ENCODE assay signal across 11 mouse cellular contexts in the genomic region with DNA sequence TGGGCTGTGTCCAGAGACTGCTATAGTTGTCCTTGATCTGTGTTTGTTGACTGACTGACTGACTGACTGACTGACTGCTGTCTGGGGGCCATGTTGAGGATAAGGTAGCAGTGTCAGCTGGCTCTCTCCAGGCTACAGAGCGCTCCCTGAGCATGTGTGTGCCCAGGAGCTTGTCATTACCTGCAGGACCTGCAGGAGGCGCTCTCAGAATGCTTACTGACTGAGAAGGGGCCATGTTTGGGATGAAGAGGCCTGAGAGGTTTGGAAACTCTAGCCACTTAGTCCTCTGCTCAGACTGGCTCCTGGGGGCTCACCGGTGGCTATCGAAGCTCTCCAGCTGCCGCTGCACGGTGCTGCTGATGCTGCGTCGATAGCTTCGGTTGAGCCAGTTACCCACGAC. TPM values are rescaled to one million over a fixed set of nuclear protein-coding genes. Genes with fewer than 3 reads are reported as not detected.
DNase-seq lines count a peak whose midpoint lies in the region; ATAC-seq lines count a peak whose summit lies in the region.
"Had no signal": no experiment of that assay in that cellular context is flagged by ENCODE, and none has a peak within 500 bp of the region (broad histone marks: within the 10 kb centered on the region; RNA-seq: fewer than 3 reads in every experiment).

No protein-coding gene starts in this region.

- 0 out of 2 replicates have a peak overlapping the region, but pooled peaks have one; percentile 48 for H3K27ac ChIP-seq in heart, embryonic 10.5 days
- no peak overlapping the region for H3K27ac ChIP-seq in heart, embryonic 11.5 days (ENCODE audit: low read depth, low read length)
- no peak overlapping the region for H3K27ac ChIP-seq in liver, embryonic 16.5 days (ENCODE audit: low read length)
- H3K27ac ChIP-seq in midbrain, embryonic 16.5 days (ENCODE audit: low read length): no peak overlapping the region
- H3K27ac ChIP-seq: forebrain, embryonic 10.5 days had no signal

- DNase-seq in heart, embryonic 10.5 days (ENCODE audit: low spot score): no peak
- DNase-seq in urinary bladder, postnatal 14 days (ENCODE audit: low spot score): peak; percentile 25
- DNase-seq in urinary bladder, postnatal 4 days (ENCODE audit: low spot score in 2 of 2): no peak
- no peak for DNase-seq in left cerebral cortex, postnatal 25 days (ENCODE audit: low spot score in 2 of 2)
- no peak for DNase-seq in right cerebral cortex, adult 2 months (ENCODE audit: low spot score in 2 of 2)
- DNase-seq: kidney, adult 9 months; thymus, adult 2 months had no signal

- H3K4me3 ChIP-seq in heart, embryonic 10.5 days: no peak overlapping the region
- H3K4me3 ChIP-seq in heart, embryonic 11.5 days (ENCODE audit: low read depth, low read length): no peak overlapping the region
- no peak overlapping the region for H3K4me3 ChIP-seq in liver, embryonic 16.5 days (ENCODE audit: low read depth, low read length)
- no peak overlapping the region for H3K4me3 ChIP-seq in midbrain, embryonic 16.5 days (ENCODE audit: low read depth, low read length)
- H3K4me3 ChIP-seq: forebrain, embryonic 10.5 days had no signal

- H3K36me3 ChIP-seq in heart, embryonic 10.5 days: peaks cover 92% of the 10 kb centered on the region
- H3K36me3 ChIP-seq in heart, embryonic 11.5 days (ENCODE audit: control insufficient read depth, insufficient read depth, low read length): peaks cover 13% of the 10 kb centered on the region
- H3K36me3 ChIP-seq in liver, embryonic 16.5 days (ENCODE audit: control insufficient read depth, insufficient read depth): peaks cover 46% of the 10 kb centered on the region
- H3K36me3 ChIP-seq in midbrain, embryonic 16.5 days (ENCODE audit: control insufficient read depth, insufficient read depth, low read length): no peaks in the 10 kb centered on the region

- no peak overlapping the region for H3K4me2 ChIP-seq in heart, embryonic 11.5 days
- H3K4me2 ChIP-seq in liver, embryonic 16.5 days (ENCODE audit: low read depth, low read length): no peak overlapping the region
- no peak overlapping the region for H3K4me2 ChIP-seq in midbrain, embryonic 16.5 days (ENCODE audit: low read length)

- ATAC-seq in heart, embryonic 11.5 days (replicated peaks; ENCODE audit: insufficient number of reproducible peaks, low FRiP score, low TSS enrichment): no peak
- ATAC-seq in liver, embryonic 16.5 days (ENCODE audit: low read depth): peak; percentile 19; the same call in 1 of the 2 replicates
- no peak for ATAC-seq in midbrain, embryonic 16.5 days

- H3K27me3 ChIP-seq in heart, embryonic 10.5 days (ENCODE audit: insufficient read depth, poor library complexity, severe bottlenecking): peaks cover 17% of the 10 kb centered on the region
- no peaks in the 10 kb centered on the region for H3K27me3 ChIP-seq in heart, embryonic 11.5 days (ENCODE audit: control insufficient read depth, insufficient read depth, low read length)
- no peaks in the 10 kb centered on the region for H3K27me3 ChIP-seq in liver, embryonic 16.5 days (ENCODE audit: control insufficient read depth, insufficient read depth, low read depth, low read length)
- H3K27me3 ChIP-seq in midbrain, embryonic 16.5 days (ENCODE audit: control insufficient read depth, insufficient read depth, low read depth, low read length): no peaks in the 10 kb centered on the region

- intact Hi-C loops in left cerebral cortex, postnatal 25 days (cut with DNase I): no loop called here

- H3K4me1 ChIP-seq in heart, embryonic 10.5 days: peaks cover 19% of the 10 kb centered on the region
- H3K4me1 ChIP-seq in heart, embryonic 11.5 days (ENCODE audit: control insufficient read depth, insufficient read depth, low read length): no peaks in the 10 kb centered on the region
- H3K4me1 ChIP-seq in liver, embryonic 16.5 days (ENCODE audit: control insufficient read depth, low read depth, low read length): no peaks in the 10 kb centered on the region
- no peaks in the 10 kb centered on the region for H3K4me1 ChIP-seq in midbrain, embryonic 16.5 days (ENCODE audit: control insufficient read depth, insufficient read depth, low read length)
- H3K4me1 ChIP-seq: forebrain, embryonic 10.5 days had no signal

- H3K9me3 ChIP-seq in heart, embryonic 10.5 days: no peaks in the 10 kb centered on the region
- no peaks in the 10 kb centered on the region for H3K9me3 ChIP-seq in heart, embryonic 11.5 days (replicated peaks; ENCODE audit: control insufficient read depth, low read length)
- no peaks in the 10 kb centered on the region for H3K9me3 ChIP-seq in liver, embryonic 16.5 days (replicated peaks; ENCODE audit: control insufficient read depth, low read length)
- no peaks in the 10 kb centered on the region for H3K9me3 ChIP-seq in midbrain, embryonic 16.5 days (replicated peaks; ENCODE audit: control insufficient read depth, low read length, poor library complexity, severe bottlenecking)
- H3K9me3 ChIP-seq: forebrain, embryonic 10.5 days had no signal

- WGBS in heart, embryonic 10.5 days: 74% methylated on average over 10 of the region's 10 CpGs
- WGBS in heart, embryonic 11.5 days (ENCODE audit: insufficient replicate concordance): 85% methylated on average over 10 of the region's 10 CpGs
- 89% methylated on average over 10 of the region's 10 CpGs for WGBS in liver, embryonic 16.5 days (ENCODE audit: insufficient replicate concordance)
- 87% methylated on average over 10 of the region's 10 CpGs for WGBS in midbrain, embryonic 16.5 days

- no peak overlapping the region for H3K9ac ChIP-seq in heart, embryonic 11.5 days (ENCODE audit: low read depth, low read length)
- H3K9ac ChIP-seq in liver, embryonic 16.5 days (ENCODE audit: low read depth, low read length): no peak overlapping the region
- H3K9ac ChIP-seq in midbrain, embryonic 16.5 days (ENCODE audit: low read depth, low read length): no peak overlapping the region

RNA-seq across cellular contexts. Expression of gene Aanat, which starts 17.1 kb away (rescaled TPM):
- not detected in 2 replicates for polyA plus RNA-seq in heart, embryonic 10.5 days (2016; fragmentation: Nextera tagmentation; extraction: Ambion mirVana)
- polyA plus RNA-seq in heart, embryonic 11.5 days (2014; fragmentation: Nextera tagmentation; extraction: Ambion mirVana): not detected in 2 replicates
- polyA plus RNA-seq in liver, embryonic 16.5 days (2015; fragmentation: Nextera tagmentation; extraction: Ambion mirVana): not detected in 2 replicates
- 1 to 10 TPM in 1 of 2 experiments, under 1 TPM in 1; 0.64 to 1.5 TPM for total RNA-seq in left cerebral cortex, postnatal 25 days (2021)
- polyA plus RNA-seq in midbrain, embryonic 16.5 days (2015; fragmentation: Nextera tagmentation; extraction: Ambion mirVana): 0.20 and 0.36 TPM in 2 replicates
- polyA plus RNA-seq: forebrain, embryonic 10.5 days; thymus, adult 2 months had no signal

RNA-seq across cellular contexts. Expression of gene Ube2o, which starts 22.1 kb away (rescaled TPM):
- 8.5 and 10.3 TPM in 2 replicates for polyA plus RNA-seq in heart, embryonic 10.5 days (2016; fragmentation: Nextera tagmentation; extraction: Ambion mirVana)
- polyA plus RNA-seq in heart, embryonic 11.5 days (2014; fragmentation: Nextera tagmentation; extraction: Ambion mirVana): 14.7 and 17.1 TPM in 2 replicates
- polyA plus RNA-seq in liver, embryonic 16.5 days (2015; fragmentation: Nextera tagmentation; extraction: Ambion mirVana): 15.1 and 18.1 TPM in 2 replicates
- 100 to 1,000 TPM; 117 to 119 TPM for total RNA-seq in left cerebral cortex, postnatal 25 days (2021)
- polyA plus RNA-seq in midbrain, embryonic 16.5 days (2015; fragmentation: Nextera tagmentation; extraction: Ambion mirVana): 15.5 and 17.0 TPM in 2 replicates

RNA-seq across cellular contexts. Expression of gene Rhbdf2, which starts 23.5 kb away (rescaled TPM):
- 6.7 and 8.7 TPM in 2 replicates for polyA plus RNA-seq in heart, embryonic 10.5 days (2016; fragmentation: Nextera tagmentation; extraction: Ambion mirVana)
- 5.0 and 6.0 TPM in 2 replicates for polyA plus RNA-seq in heart, embryonic 11.5 days (2014; fragmentation: Nextera tagmentation; extraction: Ambion mirVana)
- 6.7 and 7.7 TPM in 2 replicates for polyA plus RNA-seq in liver, embryonic 16.5 days (2015; fragmentation: Nextera tagmentation; extraction: Ambion mirVana)
- total RNA-seq in left cerebral cortex, postnatal 25 days (2021): 1 to 10 TPM; 1.3 to 1.4 TPM
- 0.93 and 1.2 TPM in 2 replicates for polyA plus RNA-seq in midbrain, embryonic 16.5 days (2015; fragmentation: Nextera tagmentation; extraction: Ambion mirVana)

RNA-seq across cellular contexts. Expression of gene Prcd, which starts 50.0 kb away (rescaled TPM):
- polyA plus RNA-seq in heart, embryonic 10.5 days (2016; fragmentation: Nextera tagmentation; extraction: Ambion mirVana): 0.60 and 0.78 TPM in 2 replicates
- polyA plus RNA-seq in heart, embryonic 11.5 days (2014; fragmentation: Nextera tagmentation; extraction: Ambion mirVana): 0.35 and 0.92 TPM in 2 replicates
- polyA plus RNA-seq in liver, embryonic 16.5 days (2015; fragmentation: Nextera tagmentation; extraction: Ambion mirVana): 0.12 TPM in 1 of 2 replicates, not detected in the other
- total RNA-seq in left cerebral cortex, postnatal 25 days (2021): 1 to 10 TPM; 4.6 to 6.7 TPM
- 3.7 and 4.4 TPM in 2 replicates for polyA plus RNA-seq in midbrain, embryonic 16.5 days (2015; fragmentation: Nextera tagmentation; extraction: Ambion mirVana)

RNA-seq across cellular contexts. Expression of gene Cygb, which starts 50.8 kb away (rescaled TPM):
- polyA plus RNA-seq in heart, embryonic 10.5 days (2016; fragmentation: Nextera tagmentation; extraction: Ambion mirVana): 1.0 and 2.8 TPM in 2 replicates
- polyA plus RNA-seq in heart, embryonic 11.5 days (2014; fragmentation: Nextera tagmentation; extraction: Ambion mirVana): 1.1 and 1.2 TPM in 2 replicates
- polyA plus RNA-seq in liver, embryonic 16.5 days (2015; fragmentation: Nextera tagmentation; extraction: Ambion mirVana): 1.1 and 1.2 TPM in 2 replicates
- total RNA-seq in left cerebral cortex, postnatal 25 days (2021): 10 to 100 TPM; 39.9 TPM
- 26.4 and 29.3 TPM in 2 replicates for polyA plus RNA-seq in midbrain, embryonic 16.5 days (2015; fragmentation: Nextera tagmentation; extraction: Ambion mirVana)
